Mouse (Mus musculus) G1E (cell line): ENCODE data around the gene H2al1e.
"Not testable (repeated sequence)": the region's sequence is repeated elsewhere in the genome, so short reads cannot be mapped to it uniquely, and the experiment has no call there.

Experiments
- CTCF ChIP-seq: IDR thresholded peaks from 2 replicates; pipeline ENCODE4 v1.5.1; 2012; ENCODE audit warnings: low read depth, low read length, inconsistent platforms, mixed read lengths
- GATA1 ChIP-seq: IDR thresholded peaks from 2 replicates; pipeline ENCODE4 v1.6.1; 2012; ENCODE audit warnings: borderline replicate concordance, low read length, inconsistent platforms, mixed read lengths
- GATA2 ChIP-seq: IDR thresholded peaks from 2 replicates; pipeline ENCODE4 v1.6.1; 2012; ENCODE audit warnings: low read depth, low read length, inconsistent platforms, borderline replicate concordance

- TF ChIP-seq CTCF, GATA1, GATA2: not testable (repeated sequence)
Observed at GRCm38 (mm10) chrX:11298957-11299356, 12.8 kb upstream of the H2al1e start, which contains the start of gene H2al1a.
